ENCODE assay signal across 23 mouse cellular contexts in genomic region chr8:85011242-85011641, GRCm38 (mm10). TPM values are rescaled to one million over a fixed set of nuclear protein-coding genes. Genes with fewer than 3 reads are reported as not detected.
A peak's percentile ranks its signal among the peaks of the same experiment; 100 is the strongest.
DNase-seq lines count a peak whose midpoint lies in the region; ATAC-seq and TF ChIP-seq lines count a peak whose summit lies in the region.
"Had no signal": no experiment of that assay in that cellular context is flagged by ENCODE, and none has a peak within 500 bp of the region (broad histone marks: within the 10 kb centered on the region; RNA-seq: fewer than 3 reads in every experiment).

No protein-coding gene starts in this region.

- H3K4me3 ChIP-seq in hindbrain, embryonic 10.5 days, result 0 out of 2 replicates have a peak overlapping the region, but pooled peaks have one; percentile 6
- H3K4me3 ChIP-seq in hindbrain, postnatal 0 days (ENCODE audit: low read length), result no peak overlapping the region
- H3K4me3 ChIP-seq in lung, embryonic 14.5 days (ENCODE audit: low read depth, low read length), result no peak overlapping the region
- H3K4me3 ChIP-seq in intestine, postnatal 0 days (ENCODE audit: low read depth, low read length), result no peak overlapping the region
- H3K4me3 ChIP-seq in forebrain, postnatal 0 days (ENCODE audit: low read depth, low read length), result no peak overlapping the region
- H3K4me3 ChIP-seq: embryonic facial prominence, embryonic 15.5 days; forebrain, embryonic 12.5 days; limb, embryonic 13.5 days; liver, embryonic 15.5 days had no signal

- no peak overlapping the region for H3K4me2 ChIP-seq in hindbrain, postnatal 0 days (ENCODE audit: low read depth, low read length)
- no peak overlapping the region for H3K4me2 ChIP-seq in lung, embryonic 14.5 days
- H3K4me2 ChIP-seq in intestine, postnatal 0 days (replicated peaks; ENCODE audit: low read depth), result no peak overlapping the region
- no peak overlapping the region for H3K4me2 ChIP-seq in forebrain, postnatal 0 days (ENCODE audit: low read depth)
- H3K4me2 ChIP-seq: embryonic facial prominence, embryonic 15.5 days; forebrain, embryonic 12.5 days; heart, embryonic 11.5 days; limb, embryonic 13.5 days; liver, embryonic 15.5 days had no signal

- intact Hi-C loops in left cerebral cortex, postnatal 4 days (cut with DNase I), result no loop called here

- H3K27me3 ChIP-seq in hindbrain, embryonic 10.5 days (ENCODE audit: insufficient read depth, poor library complexity, severe bottlenecking), result peaks cover 84% of the 10 kb centered on the region
- peaks cover 21% of the 10 kb centered on the region for H3K27me3 ChIP-seq in hindbrain, postnatal 0 days (ENCODE audit: insufficient read depth, low read length)
- H3K27me3 ChIP-seq in lung, embryonic 14.5 days (ENCODE audit: insufficient read depth, low read length), result peaks cover 50% of the 10 kb centered on the region
- H3K27me3 ChIP-seq in intestine, postnatal 0 days (replicated peaks; ENCODE audit: control insufficient read depth, insufficient read depth, low read length), result peaks cover 36% of the 10 kb centered on the region
- H3K27me3 ChIP-seq in forebrain, postnatal 0 days (ENCODE audit: insufficient read depth, low read length), result peaks cover 30% of the 10 kb centered on the region

- no peak for TF ChIP-seq CTCF in hindbrain, postnatal 0 days (IDR thresholded peaks at IDR 0.05; ENCODE audit: low read depth)
- no peak for TF ChIP-seq CTCF in lung, embryonic 14.5 days (IDR thresholded peaks at IDR 0.05; ENCODE audit: low read depth)
- no peak for TF ChIP-seq CTCF in intestine, postnatal 0 days (IDR thresholded peaks at IDR 0.05; ENCODE audit: low read depth)
- TF ChIP-seq CTCF in forebrain, postnatal 0 days (IDR thresholded peaks at IDR 0.05; ENCODE audit: low read depth), result no peak

- H3K36me3 ChIP-seq in hindbrain, embryonic 10.5 days, result no peaks in the 10 kb centered on the region
- H3K36me3 ChIP-seq in hindbrain, postnatal 0 days (ENCODE audit: insufficient read depth, low read length), result no peaks in the 10 kb centered on the region
- H3K36me3 ChIP-seq in lung, embryonic 14.5 days (ENCODE audit: insufficient read depth), result no peaks in the 10 kb centered on the region
- no peaks in the 10 kb centered on the region for H3K36me3 ChIP-seq in intestine, postnatal 0 days (ENCODE audit: control insufficient read depth, insufficient read depth)
- H3K36me3 ChIP-seq in forebrain, postnatal 0 days (ENCODE audit: insufficient read depth), result no peaks in the 10 kb centered on the region
- H3K36me3 ChIP-seq: embryonic facial prominence, embryonic 15.5 days; forebrain, embryonic 12.5 days; limb, embryonic 13.5 days; liver, embryonic 15.5 days had no signal

- no peak for DNase-seq in hindbrain, embryonic 10.5 days (ENCODE audit: low spot score)
- DNase-seq in hindbrain, postnatal 0 days (ENCODE audit: low spot score), result no peak
- DNase-seq in lung, embryonic 14.5 days, result peak; percentile 24
- DNase-seq in lung, postnatal 36 days, result no peak
- peak; percentile 71 for DNase-seq in ES-CJ7 (ENCODE audit: low read depth, low spot score)
- no peak for DNase-seq in left cerebral cortex, postnatal 4 days
- DNase-seq in forebrain, postnatal 0 days, result no peak
- DNase-seq: adrenal gland, postnatal 25 days; cerebellum, adult 18-20 months; lung, postnatal 4 days; thymus, adult 18-20 months had no signal

- WGBS in hindbrain, embryonic 10.5 days, result 19% methylated on average over 28 of the region's 28 CpGs
- WGBS in hindbrain, postnatal 0 days, result 16% methylated on average over 28 of the region's 28 CpGs
- 14% methylated on average over 28 of the region's 28 CpGs for WGBS in lung, embryonic 14.5 days
- 8% methylated on average over 28 of the region's 28 CpGs for WGBS in intestine, postnatal 0 days
- 18% methylated on average over 28 of the region's 28 CpGs for WGBS in forebrain, postnatal 0 days

- ATAC-seq in hindbrain, postnatal 0 days, result no peak
- no peak for ATAC-seq in lung, embryonic 14.5 days (ENCODE audit: insufficient read depth)
- 0 out of 2 replicates have a peak, but pooled peaks have one; percentile 28 for ATAC-seq in intestine, postnatal 0 days
- no peak for ATAC-seq in forebrain, postnatal 0 days

- no peak overlapping the region for H3K9ac ChIP-seq in hindbrain, postnatal 0 days (replicated peaks; ENCODE audit: low read length)
- H3K9ac ChIP-seq in lung, embryonic 14.5 days, result no peak overlapping the region
- H3K9ac ChIP-seq in intestine, postnatal 0 days (ENCODE audit: low read depth, low read length), result no peak overlapping the region
- no peak overlapping the region for H3K9ac ChIP-seq in forebrain, postnatal 0 days
- H3K9ac ChIP-seq: embryonic facial prominence, embryonic 15.5 days; forebrain, embryonic 12.5 days; limb, embryonic 13.5 days; liver, embryonic 15.5 days had no signal

- no peaks in the 10 kb centered on the region for H3K9me3 ChIP-seq in hindbrain, embryonic 10.5 days
- no peaks in the 10 kb centered on the region for H3K9me3 ChIP-seq in hindbrain, postnatal 0 days (ENCODE audit: low read length)
- no peaks in the 10 kb centered on the region for H3K9me3 ChIP-seq in lung, embryonic 14.5 days (ENCODE audit: low read depth, low read length)
- H3K9me3 ChIP-seq in intestine, postnatal 0 days (ENCODE audit: control insufficient read depth), result no peaks in the 10 kb centered on the region
- no peaks in the 10 kb centered on the region for H3K9me3 ChIP-seq in forebrain, postnatal 0 days (ENCODE audit: low read length)
- H3K9me3 ChIP-seq: embryonic facial prominence, embryonic 15.5 days; limb, embryonic 13.5 days; liver, embryonic 15.5 days had no signal

- peaks cover 22% of the 10 kb centered on the region for H3K4me1 ChIP-seq in hindbrain, embryonic 10.5 days (replicated peaks)
- no peaks in the 10 kb centered on the region for H3K4me1 ChIP-seq in hindbrain, postnatal 0 days (ENCODE audit: insufficient read depth, low read length)
- no peaks in the 10 kb centered on the region for H3K4me1 ChIP-seq in lung, embryonic 14.5 days (ENCODE audit: insufficient read depth)
- no peaks in the 10 kb centered on the region for H3K4me1 ChIP-seq in intestine, postnatal 0 days (replicated peaks; ENCODE audit: control insufficient read depth, insufficient read depth, low read length)
- H3K4me1 ChIP-seq in forebrain, postnatal 0 days (ENCODE audit: insufficient read depth), result no peaks in the 10 kb centered on the region

- H3K27ac ChIP-seq in hindbrain, embryonic 10.5 days, result no peak overlapping the region
- H3K27ac ChIP-seq in hindbrain, postnatal 0 days, result no peak overlapping the region
- no peak overlapping the region for H3K27ac ChIP-seq in lung, embryonic 14.5 days (ENCODE audit: low read depth)
- H3K27ac ChIP-seq in intestine, postnatal 0 days (ENCODE audit: low read depth, low read length), result no peak overlapping the region
- H3K27ac ChIP-seq in forebrain, postnatal 0 days (ENCODE audit: low read depth, low read length), result no peak overlapping the region
- H3K27ac ChIP-seq: embryonic facial prominence, embryonic 15.5 days; forebrain, embryonic 12.5 days; limb, embryonic 13.5 days; liver, embryonic 15.5 days had no signal

RNA-seq across cellular contexts. Expression of gene Best2, which starts 3.1 kb away (rescaled TPM):
- polyA plus RNA-seq in hindbrain, embryonic 10.5 days (2016; fragmentation: Nextera tagmentation; extraction: Ambion mirVana), result not detected in 2 replicates
- total RNA-seq in hindbrain, postnatal 0 days (2014; rRNA removed), result not detected in 2 replicates
- 0.09 and 0.26 TPM in 2 replicates for polyA plus RNA-seq in hindbrain, postnatal 0 days (2015; fragmentation: Nextera tagmentation; extraction: Ambion mirVana)
- polyA plus RNA-seq in lung, embryonic 14.5 days (2014; fragmentation: Nextera tagmentation; extraction: Ambion mirVana), result not detected in 2 replicates
- 0.66 TPM in 1 of 2 replicates, not detected in the other for polyA plus RNA-seq in intestine, postnatal 0 days (2015; fragmentation: Nextera tagmentation; extraction: Ambion mirVana)
- total RNA-seq in left cerebral cortex, postnatal 4 days (2021), result not detected
- not detected in 2 replicates for total RNA-seq in forebrain, postnatal 0 days (2014; rRNA removed)
- polyA plus RNA-seq in forebrain, postnatal 0 days (2015; fragmentation: Nextera tagmentation; extraction: Ambion mirVana), result 0.11 and 0.15 TPM in 2 replicates
- total RNA-seq: adrenal gland, postnatal 25 days; gastrocnemius, postnatal 4 days; heart, postnatal 25 days; layer of hippocampus, postnatal 10 days; monocyte, adult 5-6 weeks had no signal
- polyA plus RNA-seq: forebrain, embryonic 12.5 days; heart, embryonic 11.5 days; intestine, embryonic 14.5 days; limb, embryonic 13.5 days; liver, embryonic 15.5 days; neural tube, embryonic 14.5 days had no signal

RNA-seq across cellular contexts. Expression of gene Asna1, which starts 13.8 kb away (rescaled TPM):
- 162 and 176 TPM in 2 replicates for polyA plus RNA-seq in hindbrain, embryonic 10.5 days (2016; fragmentation: Nextera tagmentation; extraction: Ambion mirVana)
- total RNA-seq in hindbrain, postnatal 0 days (2014; rRNA removed), result 165 and 172 TPM in 2 replicates
- 149 and 150 TPM in 2 replicates for polyA plus RNA-seq in hindbrain, postnatal 0 days (2015; fragmentation: Nextera tagmentation; extraction: Ambion mirVana)
- polyA plus RNA-seq in lung, embryonic 14.5 days (2014; fragmentation: Nextera tagmentation; extraction: Ambion mirVana), result 97.2 and 98.0 TPM in 2 replicates
- polyA plus RNA-seq in intestine, postnatal 0 days (2015; fragmentation: Nextera tagmentation; extraction: Ambion mirVana), result 98.4 and 105 TPM in 2 replicates
- total RNA-seq in left cerebral cortex, postnatal 4 days (2021), result 100 to 1,000 TPM; 106 to 107 TPM
- 136 and 160 TPM in 2 replicates for total RNA-seq in forebrain, postnatal 0 days (2014; rRNA removed)
- polyA plus RNA-seq in forebrain, postnatal 0 days (2015; fragmentation: Nextera tagmentation; extraction: Ambion mirVana), result 153 and 180 TPM in 2 replicates

RNA-seq across cellular contexts. Expression of gene Trir, which starts 15.4 kb away (rescaled TPM):
- polyA plus RNA-seq in hindbrain, embryonic 10.5 days (2016; fragmentation: Nextera tagmentation; extraction: Ambion mirVana), result 149 and 164 TPM in 2 replicates
- total RNA-seq in hindbrain, postnatal 0 days (2014; rRNA removed), result 220 and 238 TPM in 2 replicates
- polyA plus RNA-seq in hindbrain, postnatal 0 days (2015; fragmentation: Nextera tagmentation; extraction: Ambion mirVana), result 146 and 152 TPM in 2 replicates
- polyA plus RNA-seq in lung, embryonic 14.5 days (2014; fragmentation: Nextera tagmentation; extraction: Ambion mirVana), result 153 and 156 TPM in 2 replicates
- polyA plus RNA-seq in intestine, postnatal 0 days (2015; fragmentation: Nextera tagmentation; extraction: Ambion mirVana), result 121 and 122 TPM in 2 replicates
- total RNA-seq in left cerebral cortex, postnatal 4 days (2021), result 100 to 1,000 TPM; 158 to 163 TPM
- 338 and 447 TPM in 2 replicates for total RNA-seq in forebrain, postnatal 0 days (2014; rRNA removed)
- 161 and 178 TPM in 2 replicates for polyA plus RNA-seq in forebrain, postnatal 0 days (2015; fragmentation: Nextera tagmentation; extraction: Ambion mirVana)

RNA-seq across cellular contexts. Expression of gene Hook2, which starts 20.8 kb away (rescaled TPM):
- 14.5 and 16.8 TPM in 2 replicates for polyA plus RNA-seq in hindbrain, embryonic 10.5 days (2016; fragmentation: Nextera tagmentation; extraction: Ambion mirVana)
- 18.9 and 19.0 TPM in 2 replicates for total RNA-seq in hindbrain, postnatal 0 days (2014; rRNA removed)
- polyA plus RNA-seq in hindbrain, postnatal 0 days (2015; fragmentation: Nextera tagmentation; extraction: Ambion mirVana), result 29.7 and 33.4 TPM in 2 replicates
- 15.2 and 18.0 TPM in 2 replicates for polyA plus RNA-seq in lung, embryonic 14.5 days (2014; fragmentation: Nextera tagmentation; extraction: Ambion mirVana)
- polyA plus RNA-seq in intestine, postnatal 0 days (2015; fragmentation: Nextera tagmentation; extraction: Ambion mirVana), result 68.6 and 75.4 TPM in 2 replicates
- 10 to 100 TPM; 28.3 to 32.5 TPM for total RNA-seq in left cerebral cortex, postnatal 4 days (2021)
- total RNA-seq in forebrain, postnatal 0 days (2014; rRNA removed), result 30.3 and 32.5 TPM in 2 replicates
- polyA plus RNA-seq in forebrain, postnatal 0 days (2015; fragmentation: Nextera tagmentation; extraction: Ambion mirVana), result 22.6 and 28.7 TPM in 2 replicates

RNA-seq across cellular contexts. Expression of gene Tnpo2, which starts 25.5 kb away (rescaled TPM):
- 27.4 and 28.4 TPM in 2 replicates for polyA plus RNA-seq in hindbrain, embryonic 10.5 days (2016; fragmentation: Nextera tagmentation; extraction: Ambion mirVana)
- total RNA-seq in hindbrain, postnatal 0 days (2014; rRNA removed), result 174 and 183 TPM in 2 replicates
- polyA plus RNA-seq in hindbrain, postnatal 0 days (2015; fragmentation: Nextera tagmentation; extraction: Ambion mirVana), result 48.1 and 49.1 TPM in 2 replicates
- polyA plus RNA-seq in lung, embryonic 14.5 days (2014; fragmentation: Nextera tagmentation; extraction: Ambion mirVana), result 17.9 and 20.2 TPM in 2 replicates
- polyA plus RNA-seq in intestine, postnatal 0 days (2015; fragmentation: Nextera tagmentation; extraction: Ambion mirVana), result 9.8 and 10.9 TPM in 2 replicates
- 100 to 1,000 TPM; 163 to 179 TPM for total RNA-seq in left cerebral cortex, postnatal 4 days (2021)
- 129 and 155 TPM in 2 replicates for total RNA-seq in forebrain, postnatal 0 days (2014; rRNA removed)
- polyA plus RNA-seq in forebrain, postnatal 0 days (2015; fragmentation: Nextera tagmentation; extraction: Ambion mirVana), result 40.4 and 52.3 TPM in 2 replicates

Comparison
In these comparisons a context has a peak if more than half of its experiments do, and no peak if none do; other contexts are left out.
1. DNase-seq: peak in lung, embryonic 14.5 days (single experiment) and ES-CJ7 (single experiment); none in hindbrain, embryonic 10.5 days (single experiment), hindbrain, postnatal 0 days (single experiment), lung, postnatal 36 days (single experiment), left cerebral cortex, postnatal 4 days (single experiment) and forebrain, postnatal 0 days (single experiment).